Mouse (Mus musculus) embryonic facial prominence, embryonic 13.5 days (tissue): ENCODE results near the gene Themis. TPM values are rescaled to one million over a fixed set of nuclear protein-coding genes. Genes with fewer than 3 reads are reported as not detected.

ENCODE experiments used
- ATAC-seq: fragments of 200-750 bp; cut with Nextera tagmentation; 2 replicates; pipeline ENCODE4 v1.8.0; 2017; ENCODE audit warnings: low read depth; ENCODE audit not compliant: insufficient number of reproducible peaks, insufficient read depth, low FRiP score, low TSS enrichment
- H3K27ac ChIP-seq: fragments of 300-500 bp; sonication (generic); 2 replicates; pipeline ENCODE4 v1.5.1; 2015; ENCODE audit warnings: moderate library complexity, mild to moderate bottlenecking, inconsistent platforms
- H3K27me3 ChIP-seq: fragments of 300-500 bp; sonication (generic); 2 replicates; pipeline ENCODE4 v1.6.1; 2015; ENCODE audit warnings: mild to moderate bottlenecking, inconsistent platforms
- H3K36me3 ChIP-seq: fragments of 300-500 bp; sonication (generic); 2 replicates; pipeline ENCODE4 v1.6.1; 2015; ENCODE audit warnings: mild to moderate bottlenecking, inconsistent platforms
- H3K4me1 ChIP-seq: fragments of 300-500 bp; sonication (generic); 2 replicates; pipeline ENCODE4 v1.6.1; 2015; ENCODE audit warnings: inconsistent platforms
- H3K4me2 ChIP-seq: fragments of 300-500 bp; sonication (generic); 2 replicates; pipeline ENCODE4 v1.6.1; 2015; ENCODE audit warnings: moderate library complexity, mild to moderate bottlenecking, inconsistent platforms
- H3K4me3 ChIP-seq: fragments of 300-500 bp; sonication (generic); 2 replicates; pipeline ENCODE4 v1.5.1; 2015; ENCODE audit warnings: mild to moderate bottlenecking, inconsistent platforms
- H3K9ac ChIP-seq: fragments of 300-500 bp; sonication (generic); 2 replicates; pipeline ENCODE4 v1.6.1; 2015; ENCODE audit warnings: mild to moderate bottlenecking, inconsistent platforms
- H3K9me3 ChIP-seq: fragments of 300-500 bp; sonication (generic); 2 replicates; pipeline ENCODE4 v1.6.1; 2016; ENCODE audit warnings: inconsistent platforms
- WGBS: fragments of 180-500 bp; shearing (Covaris S2); methylation state at CpG from one replicate; pipeline ENCODE4 v1.1.7; 2015; ENCODE audit warnings: mixed read lengths; 5-methylcytosine and 5-hydroxymethylcytosine counted together
- polyA plus RNA-seq: library from polyadenylated mRNA; unstranded; fragments of >200 nt; fragmentation: Nextera tagmentation; extraction: Ambion mirVana; gene quantifications from 2 replicates; pipeline ENCODE4 v1.2.1, GENCODE M21; 2015

Gene Themis
- polyA plus RNA-seq, 1 experiment from 2014 or later: not detected

DNA sequence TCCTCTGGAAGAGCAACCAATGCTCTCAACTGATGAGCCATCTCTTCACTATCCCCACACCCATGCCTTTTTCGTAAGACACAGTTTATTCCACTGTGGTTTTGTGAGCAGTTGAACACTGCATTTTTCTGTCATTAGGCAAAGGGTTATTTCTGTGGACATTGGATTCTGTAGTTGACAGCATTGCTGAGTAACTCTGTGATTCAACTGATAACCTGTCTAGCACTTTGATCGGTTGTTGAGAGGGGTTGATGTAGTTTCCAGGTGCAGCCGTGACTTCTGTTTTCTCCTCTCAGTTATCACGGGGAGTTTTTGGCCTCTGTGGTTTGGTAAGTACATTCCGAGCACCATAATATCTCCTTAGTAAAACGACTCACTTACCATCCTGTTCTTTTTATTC, 26.8 kb downstream of the Themis start:
- Histone ChIP-seq H3K4me2 (no peak overlapping the region), H3K27me3 (no peaks in the 10 kb centered on the region), H3K4me3 (no peak overlapping the region), H3K4me1 (no peaks in the 10 kb centered on the region), H3K27ac (no peak overlapping the region), H3K9ac (no peak overlapping the region), H3K36me3 (no peaks in the 10 kb centered on the region), H3K9me3 (no peaks in the 10 kb centered on the region)
- ATAC-seq: no peak
- 76% methylated on average over 6 of the region's 6 CpGs for WGBS

DNA sequence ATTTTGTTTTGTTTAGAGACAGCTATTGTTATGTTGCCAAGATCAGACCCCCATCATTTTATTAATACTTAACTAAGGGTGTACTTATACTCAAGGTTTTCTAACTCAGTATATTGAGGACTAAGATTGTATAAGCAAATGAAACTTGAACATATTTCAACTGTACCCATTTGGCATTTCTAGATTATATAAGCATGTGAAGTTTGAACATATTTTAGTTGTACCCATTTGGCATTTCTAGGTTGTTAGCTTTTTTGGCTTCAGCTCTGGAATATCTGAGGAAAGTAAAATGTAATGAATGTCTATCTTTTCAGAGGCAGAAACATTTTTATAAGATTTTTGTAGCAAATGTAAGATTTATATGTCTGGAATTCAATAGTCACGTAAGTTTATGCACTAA, 27.9 kb downstream of the Themis start:
- H3K9ac ChIP-seq: no peak overlapping the region
- no peaks in the 10 kb centered on the region for H3K9me3 ChIP-seq
- 89% methylated on average over 1 of the region's 1 CpGs for WGBS
- H3K27me3 ChIP-seq: no peaks in the 10 kb centered on the region
- no peak overlapping the region for H3K4me2 ChIP-seq
- no peak overlapping the region for H3K4me3 ChIP-seq
- no peaks in the 10 kb centered on the region for H3K36me3 ChIP-seq
- H3K4me1 ChIP-seq: no peaks in the 10 kb centered on the region
- ATAC-seq: no peak
- H3K27ac ChIP-seq: no peak overlapping the region

DNA sequence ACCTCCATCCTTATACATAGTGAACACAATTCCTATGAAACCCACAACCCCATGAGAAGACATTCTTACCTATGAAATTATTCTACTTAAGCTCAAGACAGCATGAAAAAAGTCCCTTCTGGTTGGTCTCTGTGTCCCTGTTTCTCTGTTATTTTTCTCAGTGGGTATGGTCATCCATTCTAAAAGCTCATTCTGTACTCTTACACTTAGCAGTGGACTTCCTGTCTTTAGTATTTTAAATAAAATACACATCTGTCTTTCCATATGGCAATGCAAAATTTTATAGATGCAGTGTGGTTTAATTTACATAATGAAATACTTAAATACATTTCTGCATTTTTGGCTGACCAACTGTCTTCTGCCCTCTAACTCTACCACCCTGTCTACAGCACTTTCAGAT, 30.0 kb downstream of the Themis start:
- Histone ChIP-seq H3K4me1 (no peaks in the 10 kb centered on the region), H3K4me2 (no peak overlapping the region), H3K4me3 (no peak overlapping the region), H3K9ac (no peak overlapping the region), H3K9me3 (no peaks in the 10 kb centered on the region), H3K36me3 (no peaks in the 10 kb centered on the region), H3K27ac (no peak overlapping the region), H3K27me3 (no peaks in the 10 kb centered on the region)
- no peak for ATAC-seq

DNA sequence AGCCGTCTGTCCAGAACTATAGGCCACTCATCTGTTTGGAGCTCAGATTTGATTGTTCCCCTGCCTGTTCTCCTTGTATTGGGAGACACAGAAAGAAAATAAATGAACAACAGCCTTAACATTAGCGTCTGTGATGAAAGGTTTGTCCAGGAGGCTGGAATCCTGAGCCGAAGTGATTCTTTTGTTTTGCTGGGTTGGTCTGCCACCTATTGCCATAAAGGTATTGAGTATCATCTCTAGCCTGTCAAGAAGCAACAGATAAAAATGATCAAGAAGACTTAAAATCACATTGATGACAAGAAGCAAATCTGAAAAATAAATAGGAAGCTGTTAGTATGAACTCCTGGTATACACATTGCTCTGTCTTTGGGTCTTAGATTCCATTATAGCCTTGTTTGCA, 53.7 kb downstream of the Themis start:
- no peak for ATAC-seq
- WGBS: 70% methylated on average over 3 of the region's 3 CpGs
- H3K9ac ChIP-seq: no peak overlapping the region
- no peak overlapping the region for H3K27ac ChIP-seq
- no peak overlapping the region for H3K4me2 ChIP-seq
- H3K4me3 ChIP-seq: no peak overlapping the region
- no peaks in the 10 kb centered on the region for H3K36me3 ChIP-seq
- no peaks in the 10 kb centered on the region for H3K9me3 ChIP-seq
- no peaks in the 10 kb centered on the region for H3K4me1 ChIP-seq
- no peaks in the 10 kb centered on the region for H3K27me3 ChIP-seq

DNA sequence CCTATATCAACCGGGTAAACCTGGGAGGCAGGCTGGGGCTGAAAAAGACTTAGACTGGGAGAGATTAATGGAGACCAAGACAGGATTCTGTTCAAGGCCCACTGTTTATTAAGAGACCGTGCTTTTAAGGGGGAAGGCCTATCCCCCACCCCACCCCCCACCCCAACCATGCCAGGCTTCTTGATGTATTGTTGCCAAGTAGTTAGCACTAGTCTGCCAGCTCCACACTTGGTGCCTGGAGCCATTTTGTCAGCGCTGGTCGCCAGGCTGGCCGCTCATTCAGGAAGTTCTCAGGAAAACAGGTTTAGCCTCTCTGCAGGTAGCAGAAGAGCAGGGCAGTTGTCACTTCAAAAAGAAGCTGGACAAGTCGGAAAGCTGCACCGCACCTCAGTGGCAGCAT, 55.1 kb downstream of the Themis start:
- WGBS: 84% methylated on average over 7 of the region's 7 CpGs
- Histone ChIP-seq H3K4me2 (no peak overlapping the region), H3K36me3 (no peaks in the 10 kb centered on the region), H3K4me3 (no peak overlapping the region), H3K4me1 (no peaks in the 10 kb centered on the region), H3K27ac (no peak overlapping the region), H3K27me3 (no peaks in the 10 kb centered on the region), H3K9me3 (no peaks in the 10 kb centered on the region), H3K9ac (no peak overlapping the region)
- ATAC-seq: no peak

DNA sequence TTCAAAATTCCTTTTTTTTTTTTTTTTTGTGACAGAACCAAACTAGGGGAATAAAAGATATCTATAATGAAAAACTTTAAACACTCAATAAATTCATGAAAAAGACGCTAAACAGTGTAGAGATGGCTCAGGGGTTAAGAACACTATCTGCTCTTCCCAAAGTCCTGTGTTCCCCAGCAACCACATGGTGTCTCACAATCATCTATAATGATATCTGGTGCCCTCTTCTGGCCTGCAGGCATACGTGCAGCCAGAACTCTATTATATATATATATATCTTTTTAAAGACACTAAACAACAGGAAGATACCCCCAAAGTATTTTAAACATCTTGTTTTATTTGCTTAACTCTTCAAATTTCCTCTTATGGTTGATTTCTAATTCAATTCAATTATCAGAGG, 62.0 kb downstream of the Themis start:
- 8% methylated on average over 2 of the region's 2 CpGs for WGBS
- no peak overlapping the region for H3K4me3 ChIP-seq
- H3K4me2 ChIP-seq: no peak overlapping the region
- H3K4me1 ChIP-seq: no peaks in the 10 kb centered on the region
- no peaks in the 10 kb centered on the region for H3K9me3 ChIP-seq
- no peaks in the 10 kb centered on the region for H3K27me3 ChIP-seq
- no peak overlapping the region for H3K9ac ChIP-seq
- H3K36me3 ChIP-seq: no peaks in the 10 kb centered on the region
- H3K27ac ChIP-seq: no peak overlapping the region
- ATAC-seq: no peak

DNA sequence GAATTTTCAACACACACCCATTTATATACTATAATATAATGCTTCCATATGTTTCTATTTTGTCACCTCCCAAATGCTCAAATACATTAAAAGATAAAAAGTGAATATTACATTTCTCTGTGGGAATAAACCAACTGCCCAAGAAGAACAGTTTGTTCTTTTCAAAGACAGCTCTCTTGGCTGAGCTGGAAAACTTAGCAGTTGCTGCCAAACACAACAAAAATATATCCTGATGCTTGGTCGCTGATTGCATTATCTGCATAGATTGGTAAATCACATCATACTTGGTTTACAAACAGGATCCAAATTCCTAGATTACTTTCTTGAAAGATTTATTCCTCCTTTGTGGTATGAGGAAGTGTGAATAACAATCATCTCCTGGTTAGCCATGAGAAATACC, 69.8 kb downstream of the Themis start:
- H3K4me1 ChIP-seq: no peaks in the 10 kb centered on the region
- peaks cover 4% of the 10 kb centered on the region for H3K9me3 ChIP-seq
- H3K27ac ChIP-seq: no peak overlapping the region
- WGBS: 85% methylated on average over 1 of the region's 1 CpGs
- H3K4me2 ChIP-seq: no peak overlapping the region
- H3K9ac ChIP-seq: no peak overlapping the region
- no peak overlapping the region for H3K4me3 ChIP-seq
- H3K27me3 ChIP-seq: no peaks in the 10 kb centered on the region
- H3K36me3 ChIP-seq: no peaks in the 10 kb centered on the region
- no peak for ATAC-seq

DNA sequence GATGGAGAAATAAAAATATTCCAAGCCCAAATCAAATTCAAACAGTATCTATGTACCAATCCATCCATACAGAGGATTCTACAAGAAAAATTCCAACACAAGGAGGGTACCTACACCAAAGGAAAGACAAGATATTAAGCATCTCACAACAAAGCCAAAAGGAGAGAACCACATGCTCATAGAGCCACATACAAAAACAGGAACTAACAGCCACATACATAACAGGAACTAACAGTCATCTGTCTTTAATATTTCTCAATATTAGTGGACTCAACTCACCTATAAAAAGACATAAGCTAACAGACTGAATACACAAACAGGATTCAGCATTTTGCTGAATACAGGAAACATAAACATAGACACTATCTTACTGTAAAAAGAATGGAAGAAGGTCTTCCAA, 78.3 kb downstream of the Themis start:
- Histone ChIP-seq H3K9ac (no peak overlapping the region), H3K36me3 (no peaks in the 10 kb centered on the region), H3K4me1 (no peaks in the 10 kb centered on the region), H3K4me3 (no peak overlapping the region), H3K27ac (no peak overlapping the region), H3K4me2 (no peak overlapping the region), H3K27me3 (no peaks in the 10 kb centered on the region), H3K9me3 (no peaks in the 10 kb centered on the region)
- no peak for ATAC-seq

DNA sequence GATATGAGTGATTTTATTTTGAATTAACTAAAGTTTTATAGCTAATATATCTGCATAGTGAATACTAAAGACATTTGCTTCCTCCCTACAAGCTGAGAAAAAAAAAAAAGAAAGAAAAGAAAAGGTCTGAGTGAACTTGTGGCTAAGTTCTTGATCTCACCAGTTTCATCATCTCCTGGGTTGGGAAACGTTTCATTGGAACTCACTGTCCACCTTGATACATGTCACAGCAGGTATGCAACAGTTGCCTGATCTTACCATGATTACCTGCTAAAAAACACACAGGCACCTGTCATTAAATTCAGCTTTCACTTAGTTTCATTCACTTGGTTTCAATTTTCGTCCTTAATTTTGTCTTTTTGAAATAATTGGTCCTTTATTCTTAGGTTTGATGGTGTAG, 85.2 kb downstream of the Themis start:
- no peaks in the 10 kb centered on the region for H3K9me3 ChIP-seq
- WGBS: 59% methylated on average over 2 of the region's 2 CpGs
- no peak overlapping the region for H3K4me2 ChIP-seq
- no peak overlapping the region for H3K9ac ChIP-seq
- H3K4me3 ChIP-seq: no peak overlapping the region
- no peak overlapping the region for H3K27ac ChIP-seq
- no peaks in the 10 kb centered on the region for H3K36me3 ChIP-seq
- no peaks in the 10 kb centered on the region for H3K27me3 ChIP-seq
- ATAC-seq: no peak
- H3K4me1 ChIP-seq: no peaks in the 10 kb centered on the region

DNA sequence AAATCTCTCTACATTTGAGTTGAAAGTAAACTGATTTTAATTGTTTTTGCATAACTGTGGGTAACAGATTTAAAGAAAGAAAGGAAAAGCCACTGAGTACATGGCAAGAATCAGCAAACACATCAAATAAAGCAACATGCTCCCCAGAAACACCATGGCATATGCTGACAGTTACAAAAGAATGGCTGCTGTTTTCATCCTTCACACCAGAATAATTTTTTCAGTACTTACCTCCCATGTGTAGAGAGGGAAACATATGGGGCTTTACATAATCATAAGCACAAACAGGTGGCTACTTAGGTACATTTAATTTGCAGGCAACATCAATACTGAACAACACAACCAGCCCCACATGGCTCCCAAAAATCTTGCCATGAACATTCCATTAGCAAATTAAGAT, 86.8 kb downstream of the Themis start:
- Histone ChIP-seq H3K4me1 (no peaks in the 10 kb centered on the region), H3K27ac (no peak overlapping the region), H3K4me2 (no peak overlapping the region), H3K4me3 (no peak overlapping the region), H3K36me3 (no peaks in the 10 kb centered on the region), H3K27me3 (no peaks in the 10 kb centered on the region), H3K9me3 (no peaks in the 10 kb centered on the region), H3K9ac (no peak overlapping the region)
- ATAC-seq: no peak

DNA sequence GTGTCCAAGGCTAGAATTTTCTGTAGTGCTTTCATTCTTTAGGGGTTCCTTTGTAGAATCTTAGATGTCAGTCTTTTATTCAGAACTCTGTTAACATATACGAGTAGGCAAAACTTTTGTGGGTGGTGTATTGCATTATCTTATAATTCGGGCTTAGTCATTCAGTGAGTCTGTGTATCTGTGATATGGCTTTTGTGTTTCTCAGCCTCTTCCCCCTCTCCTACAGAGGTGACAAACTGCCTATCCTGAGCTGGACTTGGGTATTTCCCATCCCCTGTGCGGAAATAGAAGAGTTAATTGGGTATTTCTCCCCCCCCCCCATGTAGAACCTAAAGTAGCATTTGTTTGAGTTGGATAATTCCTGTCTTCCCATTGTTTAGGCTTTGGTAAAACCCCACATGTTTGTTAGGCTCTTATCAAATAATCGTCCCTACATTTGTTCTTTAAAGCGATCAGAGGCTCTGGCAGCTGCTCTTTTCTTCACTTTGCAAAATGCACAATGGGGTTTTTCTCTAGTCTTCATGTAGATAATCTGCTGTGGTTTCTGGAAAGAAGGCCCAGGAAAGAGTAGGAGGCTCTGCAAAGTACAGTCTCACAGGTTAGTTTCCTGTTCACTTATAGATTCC, 108.7 kb downstream of the Themis start:
- no peaks in the 10 kb centered on the region for H3K27me3 ChIP-seq
- no peak overlapping the region for H3K4me2 ChIP-seq
- no peak overlapping the region for H3K4me3 ChIP-seq
- no peak overlapping the region for H3K27ac ChIP-seq
- no peaks in the 10 kb centered on the region for H3K36me3 ChIP-seq
- H3K9ac ChIP-seq: no peak overlapping the region
- no peaks in the 10 kb centered on the region for H3K4me1 ChIP-seq
- 87% methylated on average over 5 of the region's 5 CpGs for WGBS
- H3K9me3 ChIP-seq: no peaks in the 10 kb centered on the region
- ATAC-seq: no peak

DNA sequence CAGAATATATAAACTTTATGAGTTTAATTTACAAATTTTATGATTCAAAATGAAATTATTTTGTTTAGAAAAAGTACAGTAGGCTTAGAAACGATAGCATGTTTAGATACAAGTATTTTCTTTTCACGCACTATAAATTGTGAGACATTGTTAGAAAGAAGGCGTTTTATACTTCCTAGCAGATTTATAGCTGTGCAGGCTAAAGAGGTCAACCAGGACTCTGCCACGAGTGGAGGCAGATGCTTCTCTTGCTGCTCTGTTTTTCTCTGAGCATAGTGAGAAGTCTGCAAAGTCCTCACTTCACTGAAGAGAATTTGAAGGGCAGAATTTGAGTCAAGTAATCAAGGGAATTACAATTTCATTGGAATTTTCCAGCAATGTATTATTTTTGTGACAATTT, 131.3 kb downstream of the Themis start:
- no peak for ATAC-seq
- no peaks in the 10 kb centered on the region for H3K36me3 ChIP-seq
- no peaks in the 10 kb centered on the region for H3K4me1 ChIP-seq
- no peak overlapping the region for H3K4me2 ChIP-seq
- H3K9ac ChIP-seq: no peak overlapping the region
- H3K4me3 ChIP-seq: no peak overlapping the region
- H3K27ac ChIP-seq: no peak overlapping the region
- 78% methylated on average over 4 of the region's 4 CpGs for WGBS
- H3K27me3 ChIP-seq: no peaks in the 10 kb centered on the region
- no peaks in the 10 kb centered on the region for H3K9me3 ChIP-seq

DNA sequence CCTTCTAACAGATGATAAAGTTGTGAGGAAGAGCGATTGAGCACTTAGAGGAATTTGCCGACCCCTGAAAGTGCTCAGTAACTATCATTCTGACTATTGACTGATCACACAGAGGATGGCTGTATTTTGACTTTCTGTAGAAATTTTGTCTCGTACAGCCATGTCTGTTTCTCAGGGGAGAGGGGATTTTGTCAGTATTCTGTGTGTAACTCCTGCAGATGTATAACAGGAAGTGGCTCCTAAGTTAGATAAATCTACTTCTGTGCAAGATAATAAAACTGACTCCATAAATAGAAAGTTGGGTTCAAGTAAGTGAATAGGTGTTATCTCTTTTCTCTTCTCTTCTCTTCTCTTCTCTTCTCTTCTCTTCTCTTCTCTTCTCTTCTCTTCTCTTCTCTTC, 137.0 kb downstream of the Themis start:
- Histone ChIP-seq H3K27ac (no peak overlapping the region), H3K36me3 (no peaks in the 10 kb centered on the region), H3K4me1 (no peaks in the 10 kb centered on the region), H3K27me3 (no peaks in the 10 kb centered on the region), H3K4me3 (no peak overlapping the region), H3K9me3 (no peaks in the 10 kb centered on the region), H3K9ac (no peak overlapping the region), H3K4me2 (no peak overlapping the region)
- ATAC-seq: no peak
- WGBS: 80% methylated on average over 3 of the region's 3 CpGs
